Mouse (Mus musculus) stomach, embryonic 14.5 days (tissue): ENCODE results near the gene Hspa5. TPM values are rescaled to one million over a fixed set of nuclear protein-coding genes. Genes with fewer than 3 reads are reported as not detected.
"Not testable (repeated sequence)": the region's sequence is repeated elsewhere in the genome, so short reads cannot be mapped to it uniquely, and the experiment has no call there.

Source experiments
- ATAC-seq: fragments of 200-750 bp; cut with Nextera tagmentation; 2 replicates; pipeline ENCODE4 v1.8.0; 2017; ENCODE audit warnings: low read depth, moderate TSS enrichment; ENCODE audit not compliant: insufficient number of reproducible peaks, insufficient read depth, low FRiP score
- H3K27ac ChIP-seq: fragments of 300-500 bp; sonication (generic); 2 replicates; pipeline ENCODE4 v1.5.1; 2014; ENCODE audit warnings: mild to moderate bottlenecking, low read length, moderate library complexity, mixed read lengths
- H3K27me3 ChIP-seq: fragments of 300-500 bp; sonication (generic); 2 replicates; pipeline ENCODE4 v1.6.1; 2014; ENCODE audit warnings: low read length, control low read depth, mixed read lengths; ENCODE audit not compliant: control insufficient read depth, insufficient read depth
- H3K36me3 ChIP-seq: fragments of 300-500 bp; sonication (generic); 2 replicates; pipeline ENCODE4 v1.6.1; 2014; ENCODE audit warnings: mild to moderate bottlenecking, control low read depth, low read length, moderate library complexity, mixed read lengths; ENCODE audit not compliant: control insufficient read depth, insufficient read depth
- H3K4me1 ChIP-seq: fragments of 300-500 bp; sonication (generic); 2 replicates; pipeline ENCODE4 v1.6.1; 2014; ENCODE audit warnings: low read length, control low read depth, mixed read lengths; ENCODE audit not compliant: control insufficient read depth, insufficient read depth
- H3K4me2 ChIP-seq: fragments of 300-500 bp; sonication (generic); replicated peaks from 2 replicates; pipeline ENCODE4 v1.6.1; 2014; ENCODE audit warnings: low read depth, low read length, control low read depth
- H3K4me3 ChIP-seq: fragments of 300-500 bp; sonication (generic); 2 replicates; pipeline ENCODE4 v1.5.1; 2014; ENCODE audit warnings: low read depth, low read length, control low read depth
- H3K9ac ChIP-seq: fragments of 300-500 bp; sonication (generic); replicated peaks from 2 replicates; pipeline ENCODE4 v1.6.1; 2014; ENCODE audit warnings: low read depth, mild to moderate bottlenecking, control low read depth, low read length, moderate library complexity, mixed read lengths
- H3K9me3 ChIP-seq: fragments of 300-500 bp; sonication (generic); 2 replicates; pipeline ENCODE4 v1.6.1; 2016; ENCODE audit warnings: low read depth, low read length, control low read depth; ENCODE audit not compliant: control insufficient read depth
- WGBS: fragments of 180-500 bp; shearing (Covaris S2); extraction: QIAGEN DNeasy Blood & Tissue Kit; methylation state at CpG from one replicate; pipeline ENCODE4 v1.1.7; 2014; 5-methylcytosine and 5-hydroxymethylcytosine counted together
- polyA plus RNA-seq: library from polyadenylated mRNA; unstranded; fragments of >200 nt; fragmentation: Nextera tagmentation; extraction: Ambion mirVana; gene quantifications from 2 replicates; pipeline ENCODE4 v1.2.1, GENCODE M21; 2014

Gene Hspa5
- polyA plus RNA-seq, 1 experiment from 2014 or later, result 622 TPM

DNA sequence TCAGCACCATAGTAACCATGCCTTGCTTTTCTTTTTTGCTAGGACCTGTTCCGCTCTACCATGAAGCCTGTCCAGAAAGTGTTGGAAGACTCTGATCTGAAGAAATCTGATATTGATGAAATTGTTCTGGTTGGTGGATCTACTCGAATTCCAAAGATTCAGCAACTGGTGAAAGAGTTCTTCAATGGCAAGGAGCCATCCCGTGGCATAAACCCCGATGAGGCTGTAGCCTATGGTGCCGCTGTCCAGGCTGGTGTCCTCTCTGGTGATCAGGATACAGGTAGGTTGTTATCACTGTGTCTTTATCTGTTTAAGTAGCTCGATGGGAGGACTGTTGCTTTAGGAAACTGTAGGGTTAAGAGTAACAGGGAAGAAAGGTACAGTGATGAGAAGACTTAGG is 2.7 kb downstream of the Hspa5 start:
- 91% methylated on average over 6 of the region's 6 CpGs for WGBS
- Histone ChIP-seq H3K9me3 (no peaks in the 10 kb centered on the region), H3K9ac (no peak overlapping the region), H3K4me2 (peak overlapping the region; percentile 64), H3K4me1 (peaks cover 34% of the 10 kb centered on the region), H3K4me3 (peak overlapping the region; percentile 98), H3K27me3 (no peaks in the 10 kb centered on the region), H3K27ac (no peak overlapping the region), H3K36me3 (peaks cover 64% of the 10 kb centered on the region)
- no peak for ATAC-seq

DNA sequence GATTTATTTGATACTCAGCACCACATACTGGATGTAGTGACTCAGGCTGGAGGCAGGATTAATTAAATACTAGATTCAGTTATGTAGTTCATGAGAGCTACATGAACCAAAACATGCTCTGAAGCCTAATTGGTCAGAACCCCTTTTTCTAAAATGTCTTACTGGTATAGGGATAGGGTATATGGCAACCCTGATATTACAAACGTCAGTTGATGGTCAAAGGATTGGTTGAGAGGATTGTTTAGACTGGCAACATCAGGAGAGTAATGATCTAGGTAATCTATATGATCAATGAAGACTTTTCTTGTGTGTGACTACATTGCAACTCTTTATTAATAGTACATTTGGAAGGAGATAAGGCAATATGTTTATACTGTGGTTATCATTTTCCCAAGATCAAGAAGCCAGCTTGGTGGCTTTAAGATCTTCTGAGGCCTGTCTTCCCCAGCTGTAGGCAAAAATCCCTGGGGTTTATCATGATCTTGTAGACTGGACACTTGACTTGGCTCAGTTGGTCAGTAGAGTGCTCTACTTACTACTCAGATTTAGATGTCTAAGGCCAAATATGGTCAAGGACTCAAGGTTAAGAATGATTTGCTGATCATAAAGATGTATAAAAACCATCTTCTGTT is 5.6 kb downstream of the Hspa5 start:
- Histone ChIP-seq H3K27ac (no peak overlapping the region), H3K9ac (no peak overlapping the region), H3K4me2 (no peak overlapping the region), H3K9me3 (no peaks in the 10 kb centered on the region), H3K4me3 (no peak overlapping the region), H3K36me3 (peaks cover 75% of the 10 kb centered on the region), H3K27me3 (no peaks in the 10 kb centered on the region), H3K4me1 (peaks cover 28% of the 10 kb centered on the region)
- no peak for ATAC-seq
- WGBS, result 56% methylated on average over 1 of the region's 1 CpGs

GRCm38 (mm10) chr2:34783064-34784020 is 11.6 kb downstream of the Hspa5 start:
- H3K36me3 ChIP-seq, result peaks cover 40% of the 10 kb centered on the region
- whole genome bisulfite sequencing, result 80% methylated on average over 14 of the region's 14 CpGs
- ATAC-seq, result peak; percentile 84

DNA sequence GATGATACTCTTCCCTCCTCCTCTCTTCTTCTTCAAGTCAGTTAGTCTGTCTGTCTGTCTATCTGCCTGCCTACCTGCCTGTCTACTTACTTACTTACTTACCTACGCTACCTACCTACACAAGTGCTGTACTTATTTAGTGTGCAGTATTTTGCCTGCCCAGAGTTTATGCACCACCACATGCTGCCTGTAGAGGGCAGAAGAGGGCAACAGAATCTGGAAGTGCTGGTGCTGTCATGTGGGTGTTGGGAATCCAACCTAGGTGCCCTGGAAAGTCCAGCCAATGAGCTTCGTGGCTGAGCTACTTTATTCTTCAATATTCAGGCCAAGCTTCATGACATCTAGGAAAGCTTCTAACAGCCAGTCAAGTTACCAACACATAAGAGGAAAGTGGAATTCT is 12.3 kb downstream of the Hspa5 start:
- Histone ChIP-seq H3K9ac (no peak overlapping the region), H3K9me3 (no peaks in the 10 kb centered on the region), H3K27ac (no peak overlapping the region), H3K36me3 (peaks cover 33% of the 10 kb centered on the region), H3K4me3 (no peak overlapping the region), H3K4me1 (no peaks in the 10 kb centered on the region), H3K27me3 (no peaks in the 10 kb centered on the region), H3K4me2 (no peak overlapping the region)
- 82% methylated on average over 2 of the region's 2 CpGs for WGBS
- no peak for ATAC-seq

More at GRCm38 (mm10) chr2:34783064-34784020, 11.6 kb downstream of the Hspa5 start:
- no peaks in the 10 kb centered on the region for H3K4me1 ChIP-seq
- no peak overlapping the region for H3K4me2 ChIP-seq
- H3K27ac ChIP-seq, result no peak overlapping the region
- H3K4me3 ChIP-seq, result no peak overlapping the region
- H3K9me3 ChIP-seq, result no peaks in the 10 kb centered on the region
- no peaks in the 10 kb centered on the region for H3K27me3 ChIP-seq
- no peak overlapping the region for H3K9ac ChIP-seq

GRCm38 (mm10) chr2:34790282-34790681 is 18.5 kb downstream of the Hspa5 start:
- H3K9ac ChIP-seq, result no peak overlapping the region
- H3K4me3 ChIP-seq, result no peak overlapping the region
- no peak overlapping the region for H3K4me2 ChIP-seq
- H3K36me3 ChIP-seq, result peaks cover 5% of the 10 kb centered on the region
- H3K4me1 ChIP-seq, result no peaks in the 10 kb centered on the region
- H3K27me3 ChIP-seq, result no peaks in the 10 kb centered on the region
- ATAC-seq, result no peak
- H3K9me3 ChIP-seq, result no peaks in the 10 kb centered on the region
- 93% methylated on average over 8 of the region's 8 CpGs for WGBS
- H3K27ac ChIP-seq, result no peak overlapping the region

- H3K9ac ChIP-seq, ATAC-seq, H3K4me1 ChIP-seq, H3K4me3 ChIP-seq, H3K4me2 ChIP-seq, H3K27me3 ChIP-seq, H3K9me3 ChIP-seq, H3K27ac ChIP-seq, H3K36me3 ChIP-seq: not testable (repeated sequence)
- 81% methylated on average over 2 of the region's 2 CpGs for WGBS
These were observed 20.8 kb downstream of the Hspa5 start for GRCm38 (mm10) chr2:34792543-34792942.

DNA sequence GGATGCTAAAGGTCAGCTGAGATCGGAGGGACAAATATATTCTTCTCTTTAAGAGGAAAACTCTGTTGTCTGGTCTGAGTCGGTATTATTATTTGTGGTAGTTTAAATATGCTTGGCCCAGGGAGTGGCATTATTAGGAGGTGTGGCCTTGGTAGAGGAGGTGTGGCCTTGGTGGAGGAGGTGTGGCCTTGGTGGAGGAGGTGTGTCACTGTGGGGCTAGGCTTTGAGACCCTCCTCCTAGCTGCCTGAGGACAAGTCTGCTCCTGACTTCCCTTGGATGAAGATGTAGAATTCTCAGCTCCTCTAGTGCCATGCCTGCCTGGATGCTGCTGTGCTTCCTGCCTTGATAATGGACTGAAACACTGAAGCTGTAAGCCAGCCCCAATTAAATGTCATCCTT is 22.7 kb downstream of the Hspa5 start:
- 92% methylated on average over 2 of the region's 2 CpGs for WGBS
- H3K4me2 ChIP-seq, result no peak overlapping the region
- 0 out of 2 replicates have a peak, but pooled peaks cover 5% of the 10 kb centered on the region for H3K4me1 ChIP-seq
- H3K9me3 ChIP-seq, result no peaks in the 10 kb centered on the region
- no peak overlapping the region for H3K4me3 ChIP-seq
- ATAC-seq, result no peak
- no peak overlapping the region for H3K27ac ChIP-seq
- H3K27me3 ChIP-seq, result no peaks in the 10 kb centered on the region
- no peak overlapping the region for H3K9ac ChIP-seq
- no peaks in the 10 kb centered on the region; the same call in 1 of the 2 replicates for H3K36me3 ChIP-seq

DNA sequence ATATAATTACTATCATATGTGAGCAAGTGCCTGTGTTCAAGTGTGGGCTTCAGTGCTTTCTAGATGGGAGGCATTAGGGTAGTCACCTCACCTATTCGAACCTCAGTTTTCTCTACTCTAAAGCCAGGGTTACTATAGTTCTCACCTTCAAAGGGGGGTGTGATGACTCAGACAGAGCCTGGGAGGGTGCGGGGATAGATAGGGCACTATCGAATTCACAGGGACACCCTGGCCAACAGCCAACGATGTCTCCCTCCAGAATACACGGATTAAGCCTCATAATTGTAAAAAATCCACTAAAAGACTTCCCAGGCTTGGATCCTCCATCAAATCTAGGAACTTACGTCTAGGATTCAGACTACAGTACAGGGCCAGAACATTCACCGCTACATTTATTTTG is 23.7 kb downstream of the Hspa5 start:
- ATAC-seq, result no peak
- Histone ChIP-seq H3K36me3 (no peaks in the 10 kb centered on the region; the same call in 1 of the 2 replicates), H3K4me2 (no peak overlapping the region), H3K4me1 (0 out of 2 replicates have a peak, but pooled peaks cover 5% of the 10 kb centered on the region), H3K9ac (no peak overlapping the region), H3K27ac (no peak overlapping the region), H3K9me3 (no peaks in the 10 kb centered on the region), H3K4me3 (no peak overlapping the region), H3K27me3 (no peaks in the 10 kb centered on the region)
- 94% methylated on average over 7 of the region's 7 CpGs for WGBS
